Mouse (Mus musculus): ENCODE results near the gene Zfp804b. TPM values are rescaled to one million over a fixed set of nuclear protein-coding genes. Genes with fewer than 3 reads are reported as not detected.
A peak's percentile ranks its signal among the peaks of the same experiment; 100 is the strongest.
"Not testable (repeated sequence)": the region's sequence is repeated elsewhere in the genome, so short reads cannot be mapped to it uniquely, and the experiment has no call there.

The Zfp804b gene
- polyA plus RNA-seq (2012; rRNA removed), result 0.86 and 0.94 TPM in 2 replicates

- DNase-seq (ENCODE audit: extremely low spot score in 1 of 2, low spot score in 1 of 2), result peak; percentile 27 to 37
Measured at GRCm38 (mm10) chr5:7344145-7345010, at the start of gene Zfp804b. Gene Zfp804b, minus strand, starts transcription at chr5:7344756.

GRCm38 (mm10) chr5:7364616-7365015 is 20.1 kb upstream of the Zfp804b start:
- DNase-seq (ENCODE audit: extremely low spot score in 1 of 2, low spot score in 1 of 2), result not testable (repeated sequence)

GRCm38 (mm10) chr5:7345011-7345389 is 444 bp upstream of the Zfp804b start:
- no peak for DNase-seq (ENCODE audit: extremely low spot score in 1 of 2, low spot score in 1 of 2)

- no peak for DNase-seq (ENCODE audit: extremely low spot score in 1 of 2, low spot score in 1 of 2)
Measured at GRCm38 (mm10) chr5:7325594-7325993, 19.0 kb downstream of the Zfp804b start.

GRCm38 (mm10) chr5:7303819-7304218 is 40.7 kb downstream of the Zfp804b start, which contains the start of gene Tex47:
Gene Tex47, plus strand, starts transcription at chr5:7304119.
- DNase-seq (ENCODE audit: extremely low spot score in 1 of 2, low spot score in 1 of 2), result no peak

- no peak for DNase-seq (ENCODE audit: extremely low spot score in 1 of 2, low spot score in 1 of 2)
Measured at GRCm38 (mm10) chr5:7302969-7303368, 41.6 kb downstream of the Zfp804b start.

GRCm38 (mm10) chr5:7284336-7284735 is 60.2 kb downstream of the Zfp804b start:
- peak in 1 of 2 experiments; percentile 12 for DNase-seq (ENCODE audit: extremely low spot score in 1 of 2, low spot score in 1 of 2)

- no peak for DNase-seq (ENCODE audit: extremely low spot score in 1 of 2, low spot score in 1 of 2)
Measured at GRCm38 (mm10) chr5:7276659-7277455, 67.7 kb downstream of the Zfp804b start.

- no peak for DNase-seq (ENCODE audit: extremely low spot score in 1 of 2, low spot score in 1 of 2)
Measured at GRCm38 (mm10) chr5:7177589-7177988, 167.0 kb downstream of the Zfp804b start.

GRCm38 (mm10) chr5:7139658-7140057 is 204.9 kb downstream of the Zfp804b start:
- peak; percentile 38 to 62 for DNase-seq (ENCODE audit: extremely low spot score in 1 of 2, low spot score in 1 of 2)

- peak; percentile 2 to 43 for DNase-seq (ENCODE audit: extremely low spot score in 1 of 2, low spot score in 1 of 2)
Measured at GRCm38 (mm10) chr5:7102387-7102786, 242.2 kb downstream of the Zfp804b start.

GRCm38 (mm10) chr5:7073936-7074631 is 270.5 kb downstream of the Zfp804b start:
- DNase-seq (ENCODE audit: extremely low spot score in 1 of 2, low spot score in 1 of 2), result no peak

- no peak for DNase-seq (ENCODE audit: extremely low spot score in 1 of 2, low spot score in 1 of 2)
Measured at GRCm38 (mm10) chr5:7007468-7007867, 337.1 kb downstream of the Zfp804b start.

GRCm38 (mm10) chr5:6983993-6984392 is 360.6 kb downstream of the Zfp804b start:
- DNase-seq (ENCODE audit: extremely low spot score in 1 of 2, low spot score in 1 of 2), result peak; percentile 24 to 48

- no peak for DNase-seq (ENCODE audit: extremely low spot score in 1 of 2, low spot score in 1 of 2)
Measured at GRCm38 (mm10) chr5:6934837-6935236, 409.7 kb downstream of the Zfp804b start.

- no peak for DNase-seq (ENCODE audit: extremely low spot score in 1 of 2, low spot score in 1 of 2)
Measured at GRCm38 (mm10) chr5:6911290-6911689, 433.3 kb downstream of the Zfp804b start.

- DNase-seq (ENCODE audit: extremely low spot score in 1 of 2, low spot score in 1 of 2), result no peak
Measured at GRCm38 (mm10) chr5:6881396-6881795, 463.2 kb downstream of the Zfp804b start.

GRCm38 (mm10) chr5:6871566-6871965 is 473.0 kb downstream of the Zfp804b start:
- no peak for DNase-seq (ENCODE audit: extremely low spot score in 1 of 2, low spot score in 1 of 2)

GRCm38 (mm10) chr5:6870970-6871369 is 473.6 kb downstream of the Zfp804b start:
- DNase-seq (ENCODE audit: extremely low spot score in 1 of 2, low spot score in 1 of 2), result peak in 1 of 2 experiments; percentile 19

GRCm38 (mm10) chr5:6795396-6795795 is 549.2 kb downstream of the Zfp804b start:
- no peak for DNase-seq (ENCODE audit: extremely low spot score in 1 of 2, low spot score in 1 of 2)
